Mouse (Mus musculus) limb, embryonic 14.5 days (tissue): ENCODE measurements at regions not wholly inside any gene's neighbourhood (a gene's known extent, or its start where the extent isn't known, plus 50 kb on each side); places are given as distances from the start of the nearest gene placed in this dataset.

Experiments
- ATAC-seq: fragments of 200-750 bp; cut with Nextera tagmentation; 2 replicates; pipeline ENCODE4 v1.8.0; 2017; ENCODE audit warnings: low read depth, moderate number of reproducible peaks, moderate TSS enrichment; ENCODE audit not compliant: low FRiP score
- DNase-seq: peaks from one replicate; pipeline ENCODE4 v3.0.0-alpha.2; 2015; ENCODE audit warnings: low spot score
- H3K27ac ChIP-seq: fragments of 300-500 bp; sonication (generic); replicated peaks from 2 replicates; pipeline ENCODE4 v1.5.1; 2014; ENCODE audit warnings: low read depth, mild to moderate bottlenecking, low read length, moderate library complexity, mixed read lengths
- H3K27me3 ChIP-seq: fragments of 300-500 bp; sonication (generic); 2 replicates; pipeline ENCODE4 v1.6.1; 2014; ENCODE audit warnings: low read length, mixed read lengths; ENCODE audit not compliant: control insufficient read depth, insufficient read depth
- H3K36me3 ChIP-seq: fragments of 300-500 bp; sonication (generic); 2 replicates; pipeline ENCODE4 v1.6.1; 2014; ENCODE audit warnings: mild to moderate bottlenecking, low read length, moderate library complexity, mixed read lengths; ENCODE audit not compliant: control insufficient read depth, insufficient read depth
- H3K4me1 ChIP-seq: fragments of 300-500 bp; sonication (generic); 2 replicates; pipeline ENCODE4 v1.6.1; 2014; ENCODE audit warnings: antibody characterized with exemption, low read length, mixed read lengths; ENCODE audit not compliant: control insufficient read depth, insufficient read depth
- H3K4me2 ChIP-seq: fragments of 300-500 bp; sonication (generic); replicated peaks from 2 replicates; pipeline ENCODE4 v1.6.1; 2014; ENCODE audit warnings: low read depth, mild to moderate bottlenecking, low read length, moderate library complexity; ENCODE audit not compliant: severe bottlenecking
- H3K4me3 ChIP-seq: fragments of 300-500 bp; sonication (generic); replicated peaks from 2 replicates; pipeline ENCODE4 v1.5.1; 2014; ENCODE audit warnings: low read length
- H3K9ac ChIP-seq: fragments of 300-500 bp; sonication (generic); 2 replicates; pipeline ENCODE4 v1.6.1; 2014; ENCODE audit warnings: mild to moderate bottlenecking, low read depth, low read length, moderate library complexity; ENCODE audit not compliant: severe bottlenecking
- H3K9me3 ChIP-seq: fragments of 300-500 bp; sonication (generic); 2 replicates; pipeline ENCODE4 v1.6.1; 2016; ENCODE audit warnings: low read length; ENCODE audit not compliant: control insufficient read depth
- POLR2A ChIP-seq: fragments of 200-500 bp; IDR thresholded peaks from 2 replicates; pipeline ENCODE4 v1.8.0; 2012; ENCODE audit warnings: inconsistent platforms, mild to moderate bottlenecking, moderate library complexity, borderline replicate concordance; ENCODE audit not compliant: insufficient read depth, insufficient read length; ENCODE audit errors: extremely low read depth
- WGBS: fragments of 180-500 bp; shearing (Covaris S2); extraction: QIAGEN DNeasy Blood & Tissue Kit; methylation state at CpG from one replicate; pipeline ENCODE4 v1.1.7; 2014; 5-methylcytosine and 5-hydroxymethylcytosine counted together

DNA sequence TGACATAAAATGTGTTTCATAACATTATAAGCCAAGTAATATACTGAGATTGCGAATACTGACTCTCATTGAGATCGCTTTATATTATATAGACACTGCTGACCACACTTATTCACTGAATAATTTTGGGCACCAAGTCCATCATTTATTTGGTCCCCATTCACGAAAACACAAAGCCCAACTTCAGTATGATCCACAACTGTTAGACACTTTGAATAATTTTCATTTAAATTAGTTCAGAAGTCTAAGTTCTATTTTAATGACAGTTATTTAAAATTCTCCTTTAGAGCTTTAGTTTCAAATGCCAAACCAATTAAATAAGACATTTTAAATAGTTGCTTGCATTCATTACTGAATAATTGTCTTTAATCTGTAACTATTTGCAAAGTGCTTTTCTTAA is 240.2 kb upstream of the Ptprz1 start:
- H3K27ac ChIP-seq: no peak overlapping the region
- no peaks in the 10 kb centered on the region for H3K36me3 ChIP-seq
- ATAC-seq: no peak
- no peak for TF ChIP-seq POLR2A
- no peak for DNase-seq
- no peaks in the 10 kb centered on the region for H3K4me1 ChIP-seq
- H3K9ac ChIP-seq: no peak overlapping the region
- no peaks in the 10 kb centered on the region for H3K9me3 ChIP-seq
- no peaks in the 10 kb centered on the region for H3K27me3 ChIP-seq
- H3K4me2 ChIP-seq: no peak overlapping the region
- WGBS: 84% methylated on average over 3 of the region's 3 CpGs
- H3K4me3 ChIP-seq: no peak overlapping the region

DNA sequence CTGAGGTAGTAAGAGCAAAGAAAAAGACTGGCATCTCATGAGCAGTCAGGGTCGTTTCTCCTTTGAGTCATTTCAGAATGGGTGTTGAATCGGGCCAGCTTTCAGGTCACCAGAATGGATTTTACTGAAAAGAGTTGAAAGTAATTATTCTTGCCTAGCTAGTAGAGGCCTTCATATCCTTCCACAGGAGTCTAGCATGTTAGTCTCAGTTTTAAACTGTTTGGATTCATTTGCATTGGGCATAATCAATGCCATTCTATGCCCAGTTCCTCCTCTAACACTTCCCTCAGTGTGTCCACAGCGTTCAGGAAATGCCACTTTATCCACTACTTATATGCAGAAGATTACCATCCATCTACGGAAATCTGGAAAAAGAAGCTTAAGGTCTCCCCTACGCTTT is 240.6 kb upstream of the Ptprz1 start:
- WGBS: 82% methylated on average over 5 of the region's 5 CpGs
- no peak for DNase-seq
- Histone ChIP-seq H3K4me1 (no peaks in the 10 kb centered on the region), H3K4me3 (no peak overlapping the region), H3K9ac (no peak overlapping the region), H3K27me3 (no peaks in the 10 kb centered on the region), H3K36me3 (no peaks in the 10 kb centered on the region), H3K4me2 (no peak overlapping the region), H3K9me3 (no peaks in the 10 kb centered on the region), H3K27ac (no peak overlapping the region)
- ATAC-seq: no peak
- no peak for TF ChIP-seq POLR2A

DNA sequence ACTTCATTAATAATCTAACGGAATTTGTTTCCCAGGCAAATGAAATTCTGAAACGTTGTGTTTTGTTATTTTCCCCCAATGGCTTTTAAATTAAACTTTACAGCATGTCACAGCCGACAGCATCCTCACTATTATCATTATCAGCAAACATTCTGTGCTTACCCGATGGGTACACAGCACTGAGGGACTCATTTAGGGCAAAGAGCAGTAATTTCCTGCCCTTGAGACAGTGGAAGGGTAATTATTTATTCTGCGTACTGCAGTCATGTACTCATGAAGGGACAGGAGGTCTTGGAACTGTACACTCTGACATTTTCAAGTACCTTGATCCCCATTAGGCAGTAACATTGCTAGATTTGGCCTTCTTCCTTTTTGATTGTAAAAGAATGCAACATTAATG is 235.5 kb upstream of the Fam3c start:
- no peak for TF ChIP-seq POLR2A
- Histone ChIP-seq H3K27ac (no peak overlapping the region), H3K27me3 (no peaks in the 10 kb centered on the region), H3K4me1 (no peaks in the 10 kb centered on the region), H3K4me2 (no peak overlapping the region), H3K4me3 (no peak overlapping the region), H3K9me3 (no peaks in the 10 kb centered on the region), H3K36me3 (no peaks in the 10 kb centered on the region), H3K9ac (no peak overlapping the region)
- WGBS: 74% methylated on average over 5 of the region's 5 CpGs
- ATAC-seq (no peak), DNase-seq (no peak)

DNA sequence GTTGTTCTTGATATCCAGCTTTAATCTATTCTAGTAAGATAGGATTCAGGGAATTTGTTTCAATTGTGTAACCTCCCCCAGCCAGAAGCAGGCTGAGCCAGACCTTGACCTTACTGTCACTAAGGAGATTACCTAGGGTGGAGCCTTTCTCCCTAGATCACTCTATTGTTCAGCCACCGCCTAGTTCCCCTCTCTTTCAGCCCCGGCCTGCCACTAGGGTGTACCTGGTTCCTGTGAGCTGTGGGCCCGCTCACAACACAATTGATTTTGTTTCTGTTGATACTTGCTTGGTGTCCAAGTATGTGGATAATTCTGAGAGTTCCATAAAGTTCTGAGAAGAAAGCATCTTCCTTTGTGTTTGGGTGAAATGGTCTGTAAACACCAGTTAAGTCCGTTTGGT is 228.8 kb upstream of the Fam3c start:
- no peaks in the 10 kb centered on the region for H3K27me3 ChIP-seq
- H3K4me3 ChIP-seq: no peak overlapping the region
- no peak overlapping the region for H3K27ac ChIP-seq
- 73% methylated on average over 4 of the region's 4 CpGs for WGBS
- no peaks in the 10 kb centered on the region for H3K4me1 ChIP-seq
- DNase-seq: no peak
- no peaks in the 10 kb centered on the region for H3K9me3 ChIP-seq
- H3K36me3 ChIP-seq: no peaks in the 10 kb centered on the region
- ATAC-seq: no peak
- no peak overlapping the region for H3K4me2 ChIP-seq
- TF ChIP-seq POLR2A: no peak
- no peak overlapping the region for H3K9ac ChIP-seq

DNA sequence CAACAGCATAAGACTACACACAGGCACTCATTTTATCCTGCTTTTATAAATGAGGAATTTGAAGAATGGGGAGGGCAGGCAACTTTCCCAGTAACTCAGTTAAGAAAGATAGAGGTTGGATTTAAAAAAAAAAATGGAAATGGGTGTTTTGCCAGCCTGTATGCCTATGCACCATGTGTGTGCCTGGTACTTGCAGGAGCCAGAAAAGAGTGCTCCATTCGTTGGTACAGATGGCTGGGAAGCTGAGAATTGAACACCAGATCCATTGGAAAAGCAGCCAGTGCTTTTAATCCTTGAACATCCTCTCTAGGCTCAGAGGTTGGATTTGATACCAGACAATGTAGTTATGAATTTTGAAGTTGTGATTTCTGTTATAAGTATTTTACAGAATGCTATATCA is 216.9 kb upstream of the Fam3c start:
- H3K36me3 ChIP-seq: no peaks in the 10 kb centered on the region
- H3K27me3 ChIP-seq: no peaks in the 10 kb centered on the region
- no peak overlapping the region for H3K9ac ChIP-seq
- no peak for ATAC-seq
- DNase-seq: no peak
- H3K4me1 ChIP-seq: no peaks in the 10 kb centered on the region
- no peak for TF ChIP-seq POLR2A
- H3K4me2 ChIP-seq: no peak overlapping the region
- no peak overlapping the region for H3K4me3 ChIP-seq
- 65% methylated on average over 1 of the region's 1 CpGs for WGBS
- no peak overlapping the region for H3K27ac ChIP-seq
- H3K9me3 ChIP-seq: no peaks in the 10 kb centered on the region

DNA sequence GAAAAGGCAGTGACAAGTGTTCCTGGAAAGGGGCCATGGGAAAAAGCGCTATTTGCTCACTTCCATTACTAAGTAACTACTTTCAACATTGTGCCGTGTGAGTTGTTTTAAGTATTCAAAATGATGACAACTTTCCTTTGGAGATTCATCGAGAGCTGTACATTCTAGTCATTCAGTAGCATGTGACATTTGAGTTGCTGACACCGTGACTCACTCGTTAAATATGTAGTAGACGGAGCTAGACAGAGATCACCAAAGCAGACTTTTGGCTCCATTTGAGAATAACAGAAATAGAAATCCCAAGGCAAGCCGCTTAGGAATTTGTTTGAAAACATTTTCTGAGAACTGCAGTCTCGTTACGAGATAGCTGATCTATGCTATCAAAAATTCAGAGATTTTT is 211.8 kb upstream of the Fam3c start:
- Histone ChIP-seq H3K36me3 (no peaks in the 10 kb centered on the region), H3K9me3 (no peaks in the 10 kb centered on the region), H3K27me3 (no peaks in the 10 kb centered on the region), H3K4me3 (no peak overlapping the region), H3K4me1 (no peaks in the 10 kb centered on the region), H3K27ac (no peak overlapping the region), H3K9ac (no peak overlapping the region), H3K4me2 (no peak overlapping the region)
- TF ChIP-seq POLR2A: no peak
- 81% methylated on average over 9 of the region's 9 CpGs for WGBS
- ATAC-seq (no peak), DNase-seq (no peak)
